Mouse (Mus musculus) cortical plate, adult 2 months (tissue): ENCODE results near the gene Gng13.

Experiments
- CTCF ChIP-seq: fragments of 200-500 bp; IDR thresholded peaks from 2 replicates; pipeline ENCODE4 v1.5.1; 2011; ENCODE audit warnings: mild to moderate bottlenecking, control low read depth, low read length; ENCODE audit not compliant: insufficient read depth; ENCODE audit errors: extremely low read depth
- POLR2A ChIP-seq: fragments of 200-500 bp; IDR thresholded peaks from 2 replicates; pipeline ENCODE4 v1.6.1; 2011; ENCODE audit warnings: mild to moderate bottlenecking, low read length, control low read depth; ENCODE audit not compliant: insufficient read depth; ENCODE audit errors: extremely low read depth

GRCm38 (mm10) chr17:25672982-25673381 is 44.0 kb upstream of the Gng13 start:
- no peak for TF ChIP-seq CTCF
- no peak for TF ChIP-seq POLR2A
